23 mouse cellular contexts compared by ENCODE assay signal in genomic region chr4:142000581-142000980, GRCm38 (mm10). TPM values are rescaled to one million over a fixed set of nuclear protein-coding genes. Genes with fewer than 3 reads are reported as not detected.
DNase-seq lines count a peak whose midpoint lies in the region; ATAC-seq lines count a peak whose summit lies in the region.
"Had no signal": no experiment of that assay in that cellular context is flagged by ENCODE, and none has a peak within 500 bp of the region (broad histone marks: within the 10 kb centered on the region; RNA-seq: fewer than 3 reads in every experiment).

No protein-coding gene starts in this region.

- H3K36me3 ChIP-seq in liver, embryonic 13.5 days: no peaks in the 10 kb centered on the region
- H3K36me3 ChIP-seq in kidney, embryonic 15.5 days: no peaks in the 10 kb centered on the region
- no peaks in the 10 kb centered on the region for H3K36me3 ChIP-seq in liver, embryonic 16.5 days (ENCODE audit: control insufficient read depth, insufficient read depth)
- H3K36me3 ChIP-seq: embryonic facial prominence, embryonic 10.5 days; forebrain, embryonic 12.5 days; heart, embryonic 13.5 days; hindbrain, embryonic 13.5 days; limb, embryonic 12.5 days had no signal

- no peak for DNase-seq in liver, embryonic 13.5 days
- no peak for DNase-seq in liver
- peak; percentile 63 for DNase-seq in yolk sac, embryonic 10.5 days (ENCODE audit: low spot score)
- no peak for DNase-seq in adrenal gland, adult (ENCODE audit: inconsistent age in 2 of 2, low spot score in 1 of 2)
- no peak for DNase-seq in thymus, postnatal 36 days
- no peak for DNase-seq in MN1 (ENCODE audit: low spot score)
- DNase-seq: adrenal gland, adult 2 months; B cell, adult 2 months; cerebellum, adult 2 months; cerebellum, postnatal 36 days; gastrocnemius, postnatal 14 days; heart, adult 18-20 months; lung, adult 2 months; lung, postnatal 36 days; retina, postnatal 1 day had no signal

- no peak overlapping the region for H3K9ac ChIP-seq in liver, embryonic 13.5 days
- no peak overlapping the region for H3K9ac ChIP-seq in kidney, embryonic 15.5 days
- H3K9ac ChIP-seq in liver, embryonic 16.5 days (ENCODE audit: low read depth, low read length): no peak overlapping the region
- H3K9ac ChIP-seq: forebrain, embryonic 12.5 days; heart, embryonic 13.5 days; hindbrain, embryonic 13.5 days; limb, embryonic 12.5 days had no signal

- no peak for ATAC-seq in liver, embryonic 13.5 days (ENCODE audit: low read depth)
- peak; percentile 64 for ATAC-seq in kidney, embryonic 15.5 days (replicated peaks; ENCODE audit: low FRiP score)
- ATAC-seq in liver, embryonic 16.5 days (ENCODE audit: low read depth): 0 out of 2 replicates have a peak, but pooled peaks have one; percentile 14

- H3K4me1 ChIP-seq in liver, embryonic 13.5 days (replicated peaks): peaks cover 8% of the 10 kb centered on the region
- peaks cover 17% of the 10 kb centered on the region for H3K4me1 ChIP-seq in kidney, embryonic 15.5 days
- peaks cover 4% of the 10 kb centered on the region for H3K4me1 ChIP-seq in liver, embryonic 16.5 days (ENCODE audit: control insufficient read depth, low read depth, low read length)

- no peak overlapping the region for H3K4me3 ChIP-seq in liver, embryonic 13.5 days (replicated peaks)
- no peak overlapping the region for H3K4me3 ChIP-seq in kidney, embryonic 15.5 days (replicated peaks)
- H3K4me3 ChIP-seq in liver, embryonic 16.5 days (ENCODE audit: low read depth, low read length): no peak overlapping the region
- H3K4me3 ChIP-seq: embryonic facial prominence, embryonic 10.5 days; forebrain, embryonic 12.5 days; heart, embryonic 13.5 days; hindbrain, embryonic 13.5 days; limb, embryonic 12.5 days had no signal

- WGBS in liver, embryonic 13.5 days (ENCODE audit: insufficient replicate concordance): 64% methylated on average over 9 of the region's 9 CpGs
- WGBS in kidney, embryonic 15.5 days: 22% methylated on average over 9 of the region's 9 CpGs
- 55% methylated on average over 9 of the region's 9 CpGs for WGBS in liver, embryonic 16.5 days (ENCODE audit: insufficient replicate concordance)

- no peaks in the 10 kb centered on the region for H3K27me3 ChIP-seq in liver, embryonic 13.5 days
- no peaks in the 10 kb centered on the region for H3K27me3 ChIP-seq in kidney, embryonic 15.5 days
- H3K27me3 ChIP-seq in liver, embryonic 16.5 days (ENCODE audit: control insufficient read depth, insufficient read depth, low read depth, low read length): no peaks in the 10 kb centered on the region
- H3K27me3 ChIP-seq: forebrain, embryonic 12.5 days; heart, embryonic 13.5 days; hindbrain, embryonic 13.5 days; limb, embryonic 12.5 days had no signal

- H3K9me3 ChIP-seq in liver, embryonic 13.5 days (replicated peaks): no peaks in the 10 kb centered on the region
- no peaks in the 10 kb centered on the region for H3K9me3 ChIP-seq in kidney, embryonic 15.5 days (replicated peaks)
- H3K9me3 ChIP-seq in liver, embryonic 16.5 days (replicated peaks; ENCODE audit: control insufficient read depth, low read length): no peaks in the 10 kb centered on the region
- H3K9me3 ChIP-seq: embryonic facial prominence, embryonic 10.5 days; forebrain, embryonic 12.5 days; heart, embryonic 13.5 days; hindbrain, embryonic 13.5 days; limb, embryonic 12.5 days had no signal

- peak overlapping the region; percentile 43 for H3K27ac ChIP-seq in liver, embryonic 13.5 days
- H3K27ac ChIP-seq in kidney, embryonic 15.5 days: peak overlapping the region; percentile 66
- H3K27ac ChIP-seq in liver, embryonic 16.5 days (ENCODE audit: low read length): no peak overlapping the region
- H3K27ac ChIP-seq: embryonic facial prominence, embryonic 10.5 days; forebrain, embryonic 12.5 days; heart, embryonic 13.5 days; hindbrain, embryonic 13.5 days; limb, embryonic 12.5 days had no signal

- H3K4me2 ChIP-seq in liver, embryonic 13.5 days: no peak overlapping the region
- H3K4me2 ChIP-seq in kidney, embryonic 15.5 days: no peak overlapping the region
- H3K4me2 ChIP-seq in liver, embryonic 16.5 days (ENCODE audit: low read depth, low read length): no peak overlapping the region
- H3K4me2 ChIP-seq: forebrain, embryonic 12.5 days; heart, embryonic 13.5 days; hindbrain, embryonic 13.5 days; limb, embryonic 12.5 days; midbrain, embryonic 11.5 days had no signal

RNA-seq across cellular contexts. Expression of gene Fhad1, which starts 14.3 kb away (rescaled TPM):
- 0.32 and 0.41 TPM in 2 replicates for polyA plus RNA-seq in liver, embryonic 13.5 days (2015; fragmentation: Nextera tagmentation; extraction: Ambion mirVana)
- 0.87 and 1.4 TPM in 2 replicates for polyA plus RNA-seq in kidney, embryonic 15.5 days (2015; fragmentation: Nextera tagmentation; extraction: Ambion mirVana)
- 0.02 TPM in 1 of 2 replicates, not detected in the other for polyA plus RNA-seq in liver, embryonic 16.5 days (2015; fragmentation: Nextera tagmentation; extraction: Ambion mirVana)
